Mouse (Mus musculus) brown adipose tissue, adult 24 weeks (tissue): ENCODE data around the gene Epo. TPM values are rescaled to one million over a fixed set of nuclear protein-coding genes. Genes with fewer than 3 reads are reported as not detected.

Experiments used
- H3K27ac ChIP-seq: fragments of 200-500 bp; replicated peaks from 2 replicates; pipeline ENCODE4 v1.5.1; 2012; ENCODE audit warnings: low read depth, mild to moderate bottlenecking, low read length
- H3K4me1 ChIP-seq: fragments of 200-500 bp; 2 replicates; pipeline ENCODE4 v1.6.1; 2012; ENCODE audit warnings: low read length, mixed read lengths; ENCODE audit not compliant: control insufficient read depth, insufficient read depth, insufficient read length
- H3K4me3 ChIP-seq: fragments of 200-500 bp; 2 replicates; pipeline ENCODE4 v1.5.1; 2012; ENCODE audit warnings: low read depth, mild to moderate bottlenecking, low read length, moderate library complexity; ENCODE audit not compliant: insufficient read depth
- polyA plus RNA-seq: library from polyadenylated mRNA; stranded (reverse); fragments of >200 nt; gene quantifications from 2 replicates; pipeline ENCODE4 v1.2.4, GENCODE M21; 2012; ENCODE audit not compliant: missing spikeins, insufficient read depth, insufficient read length

Gene Epo
- polyA plus RNA-seq, 1 experiment = not detected

DNA sequence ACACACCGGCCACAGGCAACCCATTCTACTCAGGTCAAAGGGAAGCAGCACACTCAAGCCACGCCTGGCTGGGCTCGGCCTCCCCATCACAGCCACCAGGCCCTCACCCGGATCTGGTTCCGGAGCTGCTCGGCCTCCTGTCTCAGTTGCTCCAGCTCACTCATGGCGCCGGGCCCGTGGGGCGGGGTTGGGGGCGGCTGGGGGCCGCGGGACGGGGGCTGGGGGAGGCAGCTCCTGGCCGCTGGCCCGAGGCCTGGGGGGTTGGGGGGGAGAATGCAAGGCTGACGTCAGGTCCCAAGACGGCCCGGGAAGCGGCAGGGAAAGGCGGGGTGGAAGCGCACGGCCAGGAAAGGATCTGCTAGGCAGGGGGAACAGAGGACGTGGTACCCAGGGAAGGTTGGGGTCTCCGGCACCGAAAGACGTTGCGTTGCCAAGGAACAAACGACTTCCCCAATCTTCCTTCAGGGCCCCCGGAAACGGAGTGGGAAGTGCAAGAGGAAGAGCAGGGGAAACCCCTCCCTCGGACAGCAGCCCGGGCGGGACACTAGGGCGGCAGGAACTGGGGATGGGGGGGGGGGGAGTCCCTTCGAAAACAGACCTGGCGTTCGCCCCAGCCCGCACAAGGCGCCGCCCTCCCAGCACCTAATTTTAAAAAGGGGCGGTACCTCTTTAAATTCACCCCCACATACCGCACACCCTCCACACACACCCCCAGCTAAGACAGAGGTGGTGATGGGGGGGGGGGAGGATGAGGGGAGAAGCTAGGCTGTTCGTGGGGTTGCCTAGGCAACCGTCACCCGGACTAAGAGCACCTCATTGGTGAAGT lies 2.2 kb downstream of the Epo start:
- Histone ChIP-seq H3K4me1 (no peaks in the 10 kb centered on the region), H3K4me3 (peak overlapping the region; percentile 94), H3K27ac (peak overlapping the region; percentile 100)

GRCm38 (mm10) chr5:137530075-137530474 lies 3.0 kb downstream of the Epo start:
- Histone ChIP-seq H3K4me3 (peak overlapping the region; percentile 94), H3K4me1 (no peaks in the 10 kb centered on the region), H3K27ac (peak overlapping the region; percentile 52)

GRCm38 (mm10) chr5:137529221-137529995 lies 3.6 kb downstream of the Epo start:
- H3K4me3 ChIP-seq = 0 out of 2 replicates have a peak overlapping the region, but pooled peaks have one; percentile 94

DNA sequence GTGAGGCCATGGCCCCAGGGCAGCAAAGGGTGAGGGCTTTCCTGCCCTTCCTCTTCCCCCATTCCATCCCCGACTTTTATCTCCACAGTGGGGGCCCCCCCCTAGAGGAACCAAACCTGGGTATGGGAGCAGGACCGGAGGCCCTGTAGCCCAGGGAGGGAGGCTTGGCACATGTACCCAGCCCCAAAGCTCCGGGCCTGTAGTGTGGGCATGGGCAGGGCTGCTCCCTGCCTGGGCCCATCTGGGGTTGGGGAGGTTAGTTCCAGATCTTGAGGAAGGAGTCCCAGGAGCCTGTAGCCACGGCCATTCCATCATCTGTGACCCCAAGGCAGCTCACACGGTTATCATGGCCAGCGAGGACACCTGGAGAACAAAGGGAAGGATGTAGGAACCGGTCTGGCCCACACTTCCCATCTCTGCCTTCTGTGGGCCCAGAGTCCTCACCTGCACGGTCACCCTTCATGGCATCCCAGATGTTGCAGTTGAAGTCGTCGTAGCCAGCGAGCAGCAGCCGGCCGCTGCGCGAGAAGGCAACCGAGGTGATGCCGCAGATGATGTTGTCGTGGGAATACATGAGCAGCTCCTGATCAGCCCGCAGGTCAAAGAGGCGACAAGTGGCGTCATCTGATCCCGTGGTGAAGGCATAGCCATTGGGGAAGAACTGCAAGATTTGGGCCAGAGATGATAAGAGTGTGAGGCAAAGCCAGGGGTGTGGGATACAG lies 4.6 kb downstream of the Epo start:
- H3K27ac ChIP-seq = no peak overlapping the region
- no peaks in the 10 kb centered on the region for H3K4me1 ChIP-seq

More at GRCm38 (mm10) chr5:137529221-137529995, 3.6 kb downstream of the Epo start:
- Histone ChIP-seq H3K27ac (no peak overlapping the region), H3K4me1 (no peaks in the 10 kb centered on the region)

GRCm38 (mm10) chr5:137527413-137527812 lies 5.6 kb downstream of the Epo start:
- no peak overlapping the region for H3K4me3 ChIP-seq
- no peak overlapping the region for H3K27ac ChIP-seq
- no peaks in the 10 kb centered on the region for H3K4me1 ChIP-seq

More for the DNA sequence above, 4.6 kb downstream of the Epo start:
- H3K4me3 ChIP-seq = no peak overlapping the region

DNA sequence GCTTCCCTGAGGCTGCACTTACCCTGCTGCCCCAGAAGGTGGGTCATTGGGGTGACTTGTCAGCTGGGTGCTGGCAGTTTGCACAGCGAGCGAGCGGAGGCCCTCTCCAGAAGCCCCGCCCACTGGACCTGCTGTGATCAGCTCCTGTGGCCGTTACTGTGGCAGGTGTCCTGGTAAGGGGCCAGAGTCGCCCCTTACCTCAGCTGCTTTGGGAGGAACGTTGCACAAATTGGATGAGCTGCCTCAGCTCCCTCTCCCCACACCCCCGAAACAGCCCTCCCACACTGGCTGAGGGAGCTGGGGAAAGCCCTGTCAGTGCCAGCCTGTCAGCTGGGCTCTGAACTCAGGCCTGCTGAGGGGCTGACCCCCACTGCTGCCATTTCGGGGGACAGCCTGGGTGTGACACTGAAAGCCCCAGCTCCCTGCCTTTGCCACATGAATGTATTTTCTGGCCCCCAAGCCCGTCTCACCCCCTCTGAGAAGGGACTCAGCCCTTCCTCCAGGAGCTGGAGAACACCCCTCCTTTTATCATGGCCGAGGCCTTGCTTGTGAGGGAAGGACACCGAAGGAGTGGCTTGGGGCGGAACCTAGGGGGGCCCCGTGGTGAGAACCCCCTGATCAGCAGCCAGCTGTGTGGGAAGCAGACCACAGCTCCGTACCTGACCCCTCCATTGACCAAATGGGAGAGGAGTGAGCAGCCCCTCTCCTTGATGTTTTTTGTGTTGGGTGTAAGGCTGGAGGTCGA lies 6.7 kb downstream of the Epo start:
- Histone ChIP-seq H3K4me1 (no peaks in the 10 kb centered on the region), H3K27ac (no peak overlapping the region), H3K4me3 (no peak overlapping the region)

DNA sequence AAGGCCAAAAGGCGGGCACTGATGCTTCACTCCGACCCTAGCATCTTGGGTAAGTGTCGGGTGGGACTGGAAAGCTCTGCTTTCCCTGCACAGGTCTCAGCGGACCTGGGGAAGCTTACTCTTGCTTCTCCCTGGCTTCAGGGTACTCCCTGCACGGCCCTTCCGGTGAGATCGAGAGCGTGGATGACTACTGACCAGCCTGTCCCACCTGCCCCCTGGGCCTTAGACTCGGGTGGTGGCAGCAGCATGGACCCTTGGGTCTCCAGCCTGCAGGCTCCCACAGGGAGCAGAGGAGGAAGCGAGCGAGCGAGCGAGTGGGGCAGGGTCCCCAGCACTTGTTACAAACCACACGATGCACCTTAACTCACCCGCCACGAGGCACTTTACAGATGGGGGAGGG lies 7.5 kb downstream of the Epo start:
- H3K27ac ChIP-seq = no peak overlapping the region
- H3K4me1 ChIP-seq = no peaks in the 10 kb centered on the region
- no peak overlapping the region for H3K4me3 ChIP-seq

- H3K4me3 ChIP-seq = no peak overlapping the region
- no peak overlapping the region for H3K27ac ChIP-seq
- no peaks in the 10 kb centered on the region for H3K4me1 ChIP-seq
Measured at GRCm38 (mm10) chr5:137524671-137525070, 8.4 kb downstream of the Epo start.

GRCm38 (mm10) chr5:137524251-137524515 lies 8.9 kb downstream of the Epo start:
- no peaks in the 10 kb centered on the region for H3K4me1 ChIP-seq
- no peak overlapping the region for H3K4me3 ChIP-seq
- H3K27ac ChIP-seq = no peak overlapping the region

- no peaks in the 10 kb centered on the region for H3K4me1 ChIP-seq
- no peak overlapping the region for H3K4me3 ChIP-seq
- H3K27ac ChIP-seq = no peak overlapping the region
Measured at GRCm38 (mm10) chr5:137523396-137524250, 9.4 kb downstream of the Epo start.

- H3K4me3 ChIP-seq = no peak overlapping the region
- no peak overlapping the region for H3K27ac ChIP-seq
- no peaks in the 10 kb centered on the region for H3K4me1 ChIP-seq
Measured at GRCm38 (mm10) chr5:137522711-137523110, 10.3 kb downstream of the Epo start.

DNA sequence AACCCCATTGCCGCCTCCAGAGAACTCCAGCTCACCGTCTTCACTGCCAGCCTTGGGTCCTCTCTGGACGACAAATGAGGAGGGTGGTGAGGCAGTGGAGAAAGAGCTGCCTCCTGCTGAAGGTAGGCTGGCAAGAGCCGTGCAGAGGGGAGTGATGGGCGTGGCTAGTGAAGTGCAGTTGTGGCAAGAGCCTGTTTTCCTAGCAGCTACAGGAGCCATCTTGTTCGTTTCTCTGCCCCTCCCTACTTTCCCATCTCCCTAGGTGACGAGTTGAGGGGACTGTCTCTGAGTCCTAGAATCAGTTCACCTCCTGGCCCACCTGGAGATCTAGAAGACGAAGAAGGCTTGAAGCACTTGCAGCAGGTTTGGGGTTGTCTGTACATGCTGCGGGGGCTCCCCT lies 11.2 kb downstream of the Epo start:
- no peak overlapping the region for H3K4me3 ChIP-seq
- H3K27ac ChIP-seq = no peak overlapping the region
- no peaks in the 10 kb centered on the region for H3K4me1 ChIP-seq

GRCm38 (mm10) chr5:137519691-137520550 lies 13.1 kb downstream of the Epo start:
- Histone ChIP-seq H3K4me3 (no peak overlapping the region), H3K27ac (no peak overlapping the region), H3K4me1 (no peaks in the 10 kb centered on the region)
